Mouse (Mus musculus): ENCODE measurements around the gene Zfp182.

Gene Zfp182

GRCm38 (mm10) chrX:21061866-21062543, at the start of gene Zfp182:
Gene Zfp182 (minus strand): TSS chrX:21062316.
- DNase-seq (ENCODE audit: low spot score), result peak; percentile 66

GRCm38 (mm10) chrX:21089867-21090239, 27.7 kb upstream of the Zfp182 start:
- no peak for DNase-seq (ENCODE audit: low spot score)

GRCm38 (mm10) chrX:21088983-21089866, 27.1 kb upstream of the Zfp182 start, which contains the start of gene Zfp300:
Gene Zfp300 (minus strand): TSS chrX:21089527.
- DNase-seq (ENCODE audit: low spot score), result peak; percentile 42

- no peak for DNase-seq (ENCODE audit: low spot score)
Measured at GRCm38 (mm10) chrX:21088645-21088982, 26.5 kb upstream of the Zfp182 start.

- no peak for DNase-seq (ENCODE audit: low spot score)
Measured at GRCm38 (mm10) chrX:21068106-21068505, 6.0 kb upstream of the Zfp182 start, which contains the start of gene Spaca5. Gene Spaca5 (plus strand): TSS chrX:21068406.

- no peak for DNase-seq (ENCODE audit: low spot score)
Measured at GRCm38 (mm10) chrX:21062544-21062890, 401 bp upstream of the Zfp182 start.

- DNase-seq (ENCODE audit: low spot score), result peak; percentile 0
Measured at GRCm38 (mm10) chrX:21061460-21061859, 656 bp downstream of the Zfp182 start.

GRCm38 (mm10) chrX:20980901-20981300, 81.2 kb downstream of the Zfp182 start:
- no peak for DNase-seq (ENCODE audit: low spot score)

Data from c-Kit-positive CD71-positive TER-119-positive erythroid progenitor cells, embryonic 14.5 days (primary cell).